Mouse (Mus musculus) cerebellum, adult 18-20 months (tissue): ENCODE measurements around the gene 1700093K21Rik.
"Not testable (repeated sequence)": the region's sequence is repeated elsewhere in the genome, so short reads cannot be mapped to it uniquely, and the experiment has no call there.

Experiments used
- DNase-seq, 2 experiments: peaks; one replicate each; pipeline ENCODE4 v3.0.0; 2021

1700093K21Rik gene

DNA sequence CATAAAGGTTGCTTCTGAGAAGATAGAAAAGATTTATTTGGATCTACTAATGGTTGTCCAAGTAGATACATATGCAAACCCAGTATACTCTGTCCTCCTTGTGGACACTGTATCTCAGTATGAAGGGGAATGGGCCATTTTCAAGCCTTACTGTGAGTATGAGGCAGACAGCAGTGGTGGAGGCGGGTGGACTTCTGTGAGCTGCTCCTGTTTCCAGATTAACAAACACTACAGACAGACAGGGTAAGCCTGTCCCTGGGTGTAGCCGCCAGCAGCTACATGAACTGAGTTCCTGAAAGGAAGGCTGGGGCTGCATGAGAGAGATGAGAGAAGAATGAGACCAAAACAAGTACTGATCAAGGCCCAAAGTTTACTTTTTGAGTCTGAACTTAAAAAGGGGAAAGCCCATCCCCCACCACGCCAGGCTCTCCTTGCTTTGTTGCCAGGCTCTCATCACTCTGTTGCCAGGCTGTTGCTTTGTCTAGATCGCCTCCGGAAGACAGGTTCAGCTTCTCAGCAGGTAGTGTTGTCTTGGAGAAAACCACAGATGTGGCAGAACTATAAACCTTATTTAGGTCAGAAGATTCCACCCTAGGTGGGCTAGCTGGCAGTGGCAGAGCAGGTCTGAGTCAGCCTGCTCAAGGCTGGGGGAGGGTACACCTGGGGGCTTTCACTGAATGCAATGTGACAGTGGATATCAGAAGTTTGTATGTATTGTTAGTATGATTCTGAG lies at the start of gene 1700093K21Rik:
TSS of gene 1700093K21Rik (minus strand) at position 683 of the 733 bp plus-strand sequence.
- no peak for DNase-seq

DNA sequence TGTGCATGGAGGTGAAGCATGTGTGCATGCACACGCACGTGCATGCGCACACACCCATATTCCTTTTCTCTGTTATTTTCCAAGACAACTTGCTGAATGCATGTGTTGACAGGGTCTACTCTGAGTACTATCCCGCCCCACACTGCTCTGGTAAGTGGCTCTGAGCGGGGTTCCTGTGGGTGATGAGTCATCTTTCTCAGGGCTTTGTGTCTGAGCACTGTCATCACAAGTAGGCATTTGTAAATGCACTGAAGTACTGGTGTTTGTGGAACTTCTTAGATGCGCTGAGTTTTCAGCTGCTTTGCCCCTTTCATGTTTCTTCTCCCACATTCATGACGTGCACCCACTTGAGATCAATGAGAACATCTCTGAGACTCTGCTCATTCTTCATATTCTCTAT lies 49.2 kb upstream of the 1700093K21Rik start:
- no peak for DNase-seq

DNA sequence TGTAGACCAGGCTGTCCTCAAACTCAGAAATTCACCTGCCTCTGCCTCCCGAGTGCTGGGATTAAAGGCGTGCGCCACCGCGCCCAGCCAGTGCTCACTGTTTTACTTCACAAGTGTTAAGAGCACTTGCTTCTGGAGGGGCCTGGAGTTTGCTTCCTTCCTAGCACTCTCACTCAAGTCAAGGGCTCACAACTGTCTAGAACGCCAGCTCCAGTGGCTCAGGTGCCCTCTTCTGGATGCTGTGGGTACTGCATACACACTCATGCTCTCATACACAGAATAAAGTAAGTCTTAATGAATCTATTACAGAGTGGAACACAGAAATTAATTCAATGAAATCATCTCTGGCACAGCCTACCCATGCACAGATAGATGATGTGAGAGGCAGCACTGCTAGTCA lies 44.8 kb upstream of the 1700093K21Rik start:
- peak; percentile 71 to 78 for DNase-seq

DNA sequence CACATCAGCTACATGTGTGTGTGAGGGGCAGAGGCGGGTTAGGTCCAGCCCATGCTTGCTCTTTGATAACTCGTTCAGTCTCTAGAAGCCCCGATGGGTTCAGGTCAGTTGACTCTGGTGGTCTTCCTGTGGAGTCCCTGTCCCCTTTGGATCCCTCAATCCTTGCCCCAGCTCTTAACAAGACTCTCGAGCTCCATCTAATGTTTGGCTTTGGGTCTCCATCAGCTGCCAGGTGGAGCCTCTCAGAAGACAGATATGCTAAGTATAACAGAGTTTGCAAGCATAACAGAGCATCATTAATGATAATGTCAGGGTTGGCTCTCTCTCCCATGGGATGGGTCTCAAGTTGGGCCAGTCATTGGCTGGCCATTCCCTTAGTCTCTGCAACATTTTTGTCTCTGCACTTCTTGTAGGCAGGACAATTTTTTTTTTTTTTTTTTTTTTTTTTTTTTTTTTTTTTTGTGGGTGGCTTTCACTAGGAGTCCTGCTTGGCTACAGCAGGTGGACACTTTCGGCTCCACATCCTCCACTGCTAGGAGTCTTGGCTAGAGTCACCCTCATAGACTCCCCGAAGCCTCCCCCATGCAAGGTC lies 36.2 kb upstream of the 1700093K21Rik start:
- DNase-seq = no peak

DNA sequence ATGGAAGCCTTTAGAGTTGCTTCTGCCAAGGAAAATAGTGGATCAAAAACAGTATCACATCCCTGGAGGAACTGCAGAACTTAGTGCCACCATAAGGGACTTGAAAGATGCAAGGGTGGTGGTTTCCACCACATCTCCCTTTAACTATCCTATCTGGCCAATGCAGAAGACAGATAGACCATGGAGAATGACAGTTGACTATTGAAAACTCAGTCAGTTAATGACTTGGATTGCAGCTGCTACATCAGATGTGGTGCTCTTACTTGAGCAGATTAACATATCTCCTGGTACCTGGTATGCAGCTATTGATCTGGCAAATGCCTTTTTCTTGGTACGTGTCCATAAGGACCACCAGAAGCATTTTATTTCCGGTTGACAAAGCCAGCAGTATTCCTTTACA lies 16.5 kb upstream of the 1700093K21Rik start:
- DNase-seq = no peak

DNA sequence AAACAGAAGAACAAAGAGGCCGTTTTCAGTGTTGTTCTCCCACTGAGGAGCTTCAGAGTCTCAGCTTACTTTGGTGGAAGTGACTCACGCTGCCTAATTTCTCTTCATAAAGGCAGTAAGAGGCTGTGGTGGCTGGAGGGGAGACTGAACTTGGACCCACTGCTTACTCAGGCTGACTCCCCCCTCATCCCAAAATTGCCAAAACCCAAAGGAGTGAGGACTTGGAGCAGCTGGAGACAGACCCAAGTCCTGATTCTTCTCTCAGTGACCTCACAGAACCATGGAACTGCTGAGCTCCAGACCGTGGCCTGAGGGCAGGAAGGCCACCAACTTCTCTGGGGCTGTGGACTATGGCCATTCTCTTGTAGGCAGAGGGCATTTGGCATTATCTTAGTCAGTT lies 2.0 kb downstream of the 1700093K21Rik start:
- DNase-seq = no peak

DNA sequence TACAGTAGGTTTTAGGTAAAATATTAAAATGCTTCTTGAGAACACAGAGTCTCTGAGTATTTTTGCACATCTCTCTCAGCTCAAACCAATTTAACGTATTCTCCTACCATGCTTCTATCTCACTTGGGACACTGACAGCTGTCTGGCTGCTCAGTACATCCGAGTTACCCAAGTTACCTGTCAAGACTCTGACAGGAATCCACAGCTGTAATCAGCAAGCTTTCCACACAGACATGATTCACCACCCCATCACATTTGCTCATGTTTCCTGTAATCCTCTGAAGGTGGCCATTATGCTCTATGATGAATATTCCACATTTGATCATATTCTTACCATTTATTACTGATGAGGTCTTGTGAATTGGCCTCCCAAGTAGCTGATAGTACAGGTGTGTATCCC lies 5.6 kb downstream of the 1700093K21Rik start:
- no peak for DNase-seq

DNA sequence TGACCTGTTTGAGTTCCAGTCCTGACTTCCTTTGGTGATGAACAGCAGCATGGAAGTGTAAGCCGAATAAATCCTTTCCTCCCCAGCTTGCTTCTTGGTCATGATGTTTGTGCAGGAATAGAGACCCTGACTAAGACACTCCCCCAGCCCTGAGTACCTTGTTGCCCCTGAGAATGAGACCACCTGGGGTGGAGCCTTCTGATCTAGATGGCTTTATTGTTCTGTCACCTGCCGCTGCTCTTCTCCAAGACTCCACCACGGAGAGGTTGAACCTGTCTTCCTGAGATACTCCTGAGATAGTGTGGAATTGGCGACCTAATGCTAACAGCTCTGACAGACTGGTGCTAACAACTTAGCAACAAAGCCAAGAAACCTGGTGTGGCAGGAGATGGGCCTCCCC lies 6.2 kb downstream of the 1700093K21Rik start:
- DNase-seq = not testable (repeated sequence)

DNA sequence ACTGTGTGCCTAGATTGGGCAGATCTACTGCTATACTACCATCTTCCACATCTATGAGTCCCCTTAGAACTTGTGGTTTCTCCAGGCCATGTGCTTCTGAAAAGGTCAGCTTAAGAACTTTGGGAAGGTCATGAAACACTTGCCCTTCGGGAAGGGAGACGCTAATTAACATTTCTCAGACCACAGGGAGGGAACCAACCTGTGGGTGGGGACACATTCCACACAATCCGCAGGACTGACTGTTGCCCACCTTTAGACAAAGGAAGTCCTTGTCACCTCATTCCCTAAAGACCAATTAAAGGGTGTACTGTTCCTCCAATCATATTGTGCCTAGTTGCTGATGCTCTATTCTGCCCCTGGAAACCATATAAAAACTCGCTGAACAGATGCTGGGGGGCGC lies 16.2 kb downstream of the 1700093K21Rik start:
- not testable (repeated sequence) for DNase-seq

DNA sequence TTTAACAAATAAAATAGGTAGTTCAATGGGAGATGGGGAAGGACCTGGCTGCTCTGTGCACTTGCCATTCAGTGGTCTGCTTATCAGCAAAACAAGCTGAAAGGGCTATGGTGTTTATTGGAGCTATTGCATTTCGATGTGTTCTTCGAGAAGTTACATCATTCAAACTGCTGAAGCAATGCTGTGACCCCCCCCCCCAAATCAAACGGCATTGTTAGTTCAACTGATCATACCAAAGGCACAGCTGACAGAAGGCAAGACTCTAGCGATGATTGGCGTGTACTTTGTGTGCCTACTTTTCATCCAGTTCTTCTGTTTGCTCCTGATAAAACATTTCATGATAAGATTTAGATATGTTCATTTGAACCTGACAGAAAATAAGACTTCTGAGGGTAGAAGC lies 22.3 kb downstream of the 1700093K21Rik start:
- DNase-seq = no peak

DNA sequence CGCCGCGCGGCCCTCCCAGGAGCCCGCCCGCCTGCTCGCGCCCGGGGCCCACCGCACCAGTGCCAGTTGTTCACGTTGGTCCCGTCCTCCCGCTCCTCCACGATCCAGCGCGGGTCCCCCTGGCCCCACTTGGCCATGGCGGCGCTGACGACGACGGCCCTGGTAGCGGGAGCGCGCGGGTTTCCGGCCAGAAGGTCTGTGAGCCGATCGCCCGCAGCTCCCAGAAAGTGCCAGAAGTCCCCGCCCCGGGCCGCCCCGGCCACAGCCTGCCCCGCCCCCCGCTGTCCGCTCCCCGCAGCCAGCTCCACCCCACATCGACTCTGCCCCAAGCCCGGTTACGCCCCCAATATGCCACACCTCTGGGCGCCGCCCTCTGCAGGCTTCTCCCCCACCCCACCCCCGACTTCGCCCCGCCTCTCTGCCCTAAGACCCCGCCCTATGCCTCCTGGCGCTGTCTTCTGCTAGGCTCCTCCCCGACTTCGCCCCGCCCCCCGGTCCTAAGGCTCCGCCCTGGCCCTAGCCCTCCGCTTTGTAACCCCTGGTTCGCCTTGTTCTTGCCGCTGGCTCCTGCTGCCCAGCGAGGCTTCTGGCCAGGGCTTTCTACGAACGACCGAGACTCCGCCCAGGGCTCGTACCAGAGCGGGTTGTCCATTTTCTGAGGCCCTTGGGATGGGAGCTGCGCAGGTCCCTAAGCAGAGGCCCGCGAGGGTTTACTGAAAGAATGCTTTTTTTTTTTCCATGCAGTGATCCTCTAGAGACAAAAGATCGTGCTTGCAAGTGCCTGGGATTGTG lies 23.0 kb downstream of the 1700093K21Rik start, which contains the start of gene Ahsa2:
TSS of gene Ahsa2 (minus strand) at position 313 of the 792 bp plus-strand sequence.
- DNase-seq = peak; percentile 94 to 95

DNA sequence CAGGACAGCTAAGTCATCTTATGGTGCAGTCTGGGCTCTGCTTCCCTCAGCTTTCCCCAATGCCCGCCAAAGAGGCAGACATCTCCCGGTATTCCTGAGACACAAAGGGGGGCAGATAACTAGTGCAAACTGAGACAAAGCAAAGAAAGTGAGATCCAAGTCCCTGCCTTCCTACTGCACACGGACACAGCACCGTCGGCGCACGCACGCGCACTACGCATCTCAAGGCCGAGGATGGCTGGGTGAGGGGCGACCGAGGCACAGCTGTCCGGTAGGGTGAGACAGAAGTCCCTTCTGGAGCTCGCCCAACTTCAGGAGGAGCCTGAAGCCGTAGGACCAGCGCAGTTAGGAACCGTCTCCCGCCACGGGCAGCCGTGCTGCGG lies 23.6 kb downstream of the 1700093K21Rik start:
- DNase-seq = peak; percentile 61 to 72

DNA sequence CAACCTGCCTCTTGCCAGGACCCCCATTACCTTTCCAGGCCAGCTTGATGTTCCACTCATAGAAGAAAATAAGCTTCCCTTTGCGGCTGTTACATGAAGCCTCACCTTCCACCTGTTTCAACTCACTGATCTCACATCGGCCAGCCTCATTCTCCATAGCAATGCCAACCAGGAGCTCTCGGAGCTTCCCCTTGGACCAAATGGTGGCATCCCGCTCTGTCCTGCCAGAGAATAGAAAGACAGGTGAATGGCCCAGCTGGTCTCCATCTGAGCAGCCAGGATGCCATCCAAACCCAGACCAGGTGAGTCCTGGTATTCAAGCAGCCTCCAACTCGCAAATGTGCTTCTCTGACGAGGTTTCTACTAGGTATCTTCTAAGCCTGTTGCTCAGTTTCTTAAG lies 24.3 kb downstream of the 1700093K21Rik start:
- peak; percentile 64 to 70 for DNase-seq

DNA sequence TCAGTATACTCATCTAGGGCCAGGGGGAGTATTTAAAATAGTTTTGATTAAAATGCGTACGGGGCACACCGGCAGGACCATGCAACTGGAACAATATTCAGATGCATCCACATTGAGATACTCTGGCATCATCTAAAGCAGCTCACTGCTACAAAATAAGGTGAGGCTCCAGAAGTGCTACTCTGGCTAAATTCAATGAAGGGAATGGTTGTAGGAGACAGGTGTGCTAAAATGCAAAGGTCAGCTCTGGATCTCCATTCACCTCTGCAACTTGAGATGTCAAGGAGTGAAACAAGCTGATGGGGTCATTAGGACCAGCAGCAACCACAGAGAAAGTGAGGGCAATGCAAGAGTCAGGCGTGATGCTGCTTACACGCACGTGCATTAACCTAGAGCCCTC lies 25.7 kb downstream of the 1700093K21Rik start:
- DNase-seq = no peak

DNA sequence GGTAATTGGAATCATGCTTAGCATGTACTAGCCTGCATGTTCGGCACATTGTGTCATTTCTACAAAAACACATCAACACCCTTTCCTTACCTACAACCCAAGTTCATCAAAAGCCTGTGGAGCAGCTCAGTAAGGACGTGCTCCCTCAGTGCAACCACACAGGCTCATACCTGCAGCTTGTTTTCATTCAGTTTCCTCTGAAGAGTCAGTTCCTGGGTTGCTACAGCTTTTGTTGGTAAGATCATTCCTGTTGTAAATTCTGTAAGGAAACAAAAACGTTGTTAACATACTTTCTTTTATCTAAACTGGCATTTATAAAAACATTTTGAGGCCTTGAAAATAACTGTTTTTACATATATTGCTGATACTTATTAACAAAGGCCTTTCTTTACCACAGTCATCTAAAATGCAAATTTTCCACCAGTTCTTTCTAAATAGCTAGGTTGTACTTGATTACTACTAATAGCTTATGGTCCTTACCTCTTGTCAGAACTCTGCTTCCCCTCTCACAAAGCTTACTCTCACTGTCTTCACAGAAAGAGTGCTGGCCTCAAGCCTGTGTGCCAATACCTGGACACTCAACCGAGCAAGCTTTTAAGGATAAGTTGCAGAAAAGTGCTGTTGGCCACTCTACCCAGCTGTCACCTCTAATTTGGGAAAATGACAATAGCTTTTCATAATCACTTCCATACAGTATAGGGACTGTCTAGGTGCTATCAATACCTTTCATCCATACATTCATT lies 28.7 kb downstream of the 1700093K21Rik start:
- DNase-seq = no peak

DNA sequence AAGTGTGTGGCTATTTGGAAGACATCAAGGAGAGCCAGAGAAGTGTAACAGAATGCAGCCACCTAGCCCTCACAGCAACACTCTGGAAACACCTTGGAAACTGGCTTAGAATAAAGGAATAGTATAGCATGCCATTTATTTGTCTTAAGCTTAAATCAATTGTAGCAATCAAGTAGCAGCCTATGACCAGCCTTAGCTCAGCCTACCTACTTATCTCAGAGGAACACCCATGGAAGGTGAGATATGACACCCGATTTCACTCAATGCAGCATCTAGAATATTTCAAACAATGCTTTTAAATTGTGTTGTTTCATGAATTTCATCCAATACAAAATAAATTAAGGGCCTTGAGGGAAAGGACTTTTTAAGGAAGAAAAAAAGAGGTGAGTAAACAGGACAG lies 31.0 kb downstream of the 1700093K21Rik start:
- no peak for DNase-seq
